Mouse (Mus musculus): ENCODE data around the gene Sarm1. TPM values are rescaled to one million over a fixed set of nuclear protein-coding genes. Genes with fewer than 3 reads are reported as not detected.

Gene Sarm1
- polyA plus RNA-seq, 1 experiment: 0.97 TPM

DNA sequence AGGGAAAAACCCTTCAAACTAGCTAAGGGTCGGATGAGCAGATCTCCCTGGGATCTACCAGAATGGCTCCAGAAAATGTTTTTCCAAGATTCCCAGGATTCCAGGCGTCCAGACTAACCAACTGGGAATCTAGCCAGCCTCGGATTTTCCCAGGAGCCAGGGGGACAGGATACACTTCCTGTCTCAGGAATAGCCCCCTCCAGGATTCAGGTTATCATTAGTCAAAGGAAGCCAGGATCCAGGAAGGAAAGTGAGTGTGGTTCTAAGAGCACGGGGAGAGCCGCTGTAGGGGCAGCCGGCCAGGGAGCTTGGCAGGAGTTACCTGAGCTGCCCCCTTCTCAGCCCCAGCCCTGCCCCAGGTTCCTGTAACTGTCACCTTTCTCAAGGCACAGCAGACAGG lies 33.5 kb upstream of the Sarm1 start:
- TF ChIP-seq POLR2A (IDR thresholded peaks at IDR 0.05; ENCODE audit: low read depth, low read length) (no peak), CTCF (IDR thresholded peaks at IDR 0.05; ENCODE audit: borderline replicate concordance, insufficient read depth, low read length) (no peak)
- no peak overlapping the region for H3K4me3 ChIP-seq (ENCODE audit: insufficient read depth, low read length)
- H3K27ac ChIP-seq (ENCODE audit: insufficient read depth, low read length): no peak overlapping the region
- no peaks in the 10 kb centered on the region for H3K4me1 ChIP-seq (ENCODE audit: control insufficient read depth, insufficient read depth, low read length)

DNA sequence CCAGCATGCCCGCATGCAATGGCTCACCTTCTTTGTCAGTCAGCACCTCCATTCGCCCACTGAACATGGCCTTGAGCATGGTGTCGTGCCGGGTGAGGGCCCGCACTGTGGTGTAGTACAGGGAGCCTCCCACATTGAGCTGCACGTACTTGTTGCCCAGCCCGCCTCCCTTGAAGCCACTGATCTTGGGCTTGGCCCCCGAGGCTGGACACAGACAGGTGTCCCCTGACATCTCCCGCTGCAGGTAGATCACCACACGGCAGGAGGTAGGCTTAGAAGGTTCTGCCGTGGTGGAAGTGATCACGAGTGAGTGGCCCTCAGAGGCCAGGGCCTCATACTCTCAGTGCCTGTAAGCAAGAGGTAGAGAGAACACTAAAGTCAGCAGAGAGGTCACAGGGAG lies 32.4 kb upstream of the Sarm1 start:
- Histone ChIP-seq H3K27ac (ENCODE audit: insufficient read depth, low read length) (no peak overlapping the region), H3K4me1 (ENCODE audit: control insufficient read depth, insufficient read depth, low read length) (no peaks in the 10 kb centered on the region), H3K4me3 (ENCODE audit: insufficient read depth, low read length) (no peak overlapping the region)
- no peak for TF ChIP-seq POLR2A (IDR thresholded peaks at IDR 0.05; ENCODE audit: low read depth, low read length)
- TF ChIP-seq CTCF (IDR thresholded peaks at IDR 0.05; ENCODE audit: borderline replicate concordance, insufficient read depth, low read length): no peak

DNA sequence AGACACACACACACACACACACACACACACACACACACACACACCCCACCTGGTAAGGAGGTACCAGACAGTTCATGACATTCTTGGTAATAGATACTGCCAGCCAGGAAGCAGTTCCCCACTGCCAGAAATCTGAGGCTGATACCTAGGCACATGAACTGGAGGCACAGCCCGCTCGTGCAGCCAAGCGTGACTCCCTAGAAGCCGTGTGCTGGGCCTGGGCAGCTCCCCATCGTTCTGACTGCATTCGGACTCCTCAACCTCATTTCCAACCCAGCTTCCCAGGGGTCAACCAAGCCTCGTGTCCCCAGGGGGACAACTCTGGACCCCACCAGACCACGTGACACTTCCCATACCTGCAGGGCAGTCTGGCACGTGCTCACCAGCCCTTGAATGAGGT lies 31.2 kb upstream of the Sarm1 start:
- TF ChIP-seq CTCF (IDR thresholded peaks at IDR 0.05; ENCODE audit: borderline replicate concordance, insufficient read depth, low read length): no peak
- no peak for TF ChIP-seq POLR2A (IDR thresholded peaks at IDR 0.05; ENCODE audit: low read depth, low read length)
- peaks cover 1% of the 10 kb centered on the region; the same call in 1 of the 2 replicates for H3K4me1 ChIP-seq (ENCODE audit: control insufficient read depth, insufficient read depth, low read length)
- no peak overlapping the region for H3K27ac ChIP-seq (ENCODE audit: insufficient read depth, low read length)
- no peak overlapping the region for H3K4me3 ChIP-seq (ENCODE audit: insufficient read depth, low read length)

DNA sequence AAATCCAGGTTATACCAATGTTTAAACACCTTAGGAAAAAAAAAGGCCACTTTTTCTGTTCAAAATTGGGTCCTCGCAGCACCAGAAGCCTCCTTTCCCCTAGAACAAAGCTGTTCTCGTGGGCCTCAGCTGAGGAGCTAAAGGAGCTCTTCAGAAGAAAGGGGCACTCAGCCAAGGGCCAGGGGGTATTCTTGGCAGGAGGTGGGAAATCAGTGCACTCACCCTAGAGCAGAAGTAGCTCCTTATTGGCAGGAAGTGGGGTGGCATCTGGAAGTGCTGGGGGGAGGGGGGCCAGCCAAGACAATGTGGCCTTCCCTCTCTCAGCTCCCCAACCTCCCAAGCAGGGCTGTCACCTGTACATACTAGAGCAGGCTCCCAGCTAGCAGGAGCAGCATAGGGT lies 27.3 kb upstream of the Sarm1 start:
- Histone ChIP-seq H3K4me3 (ENCODE audit: insufficient read depth, low read length) (no peak overlapping the region), H3K27ac (ENCODE audit: insufficient read depth, low read length) (peak overlapping the region; percentile 91), H3K4me1 (ENCODE audit: control insufficient read depth, insufficient read depth, low read length) (peaks cover 6% of the 10 kb centered on the region; the same call in 1 of the 2 replicates)
- TF ChIP-seq POLR2A (IDR thresholded peaks at IDR 0.05; ENCODE audit: low read depth, low read length): no peak
- no peak for TF ChIP-seq CTCF (IDR thresholded peaks at IDR 0.05; ENCODE audit: borderline replicate concordance, insufficient read depth, low read length)

DNA sequence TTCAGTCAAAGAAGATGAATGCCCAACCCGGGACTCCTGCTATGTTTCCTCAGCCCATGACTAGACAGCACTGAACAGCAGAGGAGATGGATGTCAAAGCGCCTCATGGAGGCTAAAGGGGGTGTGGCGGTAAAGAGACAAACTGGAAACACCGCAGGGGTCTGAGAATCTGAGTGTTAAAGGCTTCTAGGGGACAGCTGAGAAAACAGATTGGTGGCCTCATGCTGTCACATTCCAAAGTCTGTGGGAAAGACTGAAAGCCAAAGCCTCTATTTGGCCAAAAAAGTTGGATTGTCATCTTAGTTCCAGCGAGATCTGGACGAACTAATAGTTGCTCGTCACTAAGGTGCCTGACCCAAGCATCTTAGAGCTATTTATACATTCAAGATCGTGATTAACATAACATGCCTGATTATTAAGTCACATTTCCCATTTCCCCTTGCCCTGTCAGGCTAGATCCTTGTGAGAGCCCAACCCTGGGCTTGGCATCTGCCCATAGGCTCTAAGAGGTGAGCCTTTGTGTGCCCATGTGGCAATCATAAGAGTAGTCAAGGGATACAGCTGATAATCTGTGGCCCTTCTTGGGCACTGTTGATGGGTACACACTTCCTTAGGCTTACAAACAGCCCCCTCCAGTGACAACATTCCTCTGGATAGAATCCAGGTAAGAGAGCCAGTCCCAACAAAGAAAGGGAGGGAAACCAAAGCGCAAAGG lies 25.8 kb upstream of the Sarm1 start:
- Histone ChIP-seq H3K4me1 (ENCODE audit: control insufficient read depth, insufficient read depth, low read length) (peaks cover 6% of the 10 kb centered on the region; the same call in 1 of the 2 replicates), H3K27ac (ENCODE audit: insufficient read depth, low read length) (peak overlapping the region; percentile 91), H3K4me3 (ENCODE audit: insufficient read depth, low read length) (no peak overlapping the region)
- TF ChIP-seq CTCF (IDR thresholded peaks at IDR 0.05; ENCODE audit: borderline replicate concordance, insufficient read depth, low read length) (no peak), POLR2A (IDR thresholded peaks at IDR 0.05; ENCODE audit: low read depth, low read length) (no peak; the same call in 1 of the 2 replicates)

DNA sequence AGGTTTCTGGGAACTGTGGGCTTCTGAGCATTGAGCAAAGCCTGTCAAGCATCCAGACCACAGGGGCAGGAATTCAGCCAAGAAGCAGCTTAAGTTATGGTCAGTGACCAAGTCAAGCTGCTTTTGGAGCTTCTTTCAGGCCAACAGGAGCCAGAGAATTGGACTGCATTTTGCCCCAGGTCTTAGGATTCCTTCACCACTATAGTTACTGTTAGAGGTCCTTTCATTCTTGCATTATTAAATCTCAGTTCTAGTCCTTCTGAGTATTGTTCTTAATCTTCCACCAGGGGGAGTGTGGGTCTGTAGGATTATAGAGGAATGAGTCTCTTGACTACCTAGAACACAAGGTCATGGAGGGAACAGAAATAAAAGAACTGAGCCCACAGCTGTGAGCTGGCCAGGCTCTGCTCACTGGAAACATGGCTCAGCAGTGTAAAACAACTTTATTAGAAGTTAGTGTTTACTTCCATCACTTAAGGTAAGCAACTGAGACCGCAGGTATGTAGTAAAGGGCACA lies 25.0 kb upstream of the Sarm1 start:
- Histone ChIP-seq H3K4me3 (ENCODE audit: insufficient read depth, low read length) (no peak overlapping the region), H3K4me1 (ENCODE audit: control insufficient read depth, insufficient read depth, low read length) (peaks cover 6% of the 10 kb centered on the region; the same call in 1 of the 2 replicates), H3K27ac (ENCODE audit: insufficient read depth, low read length) (peak overlapping the region; percentile 91)
- TF ChIP-seq CTCF (IDR thresholded peaks at IDR 0.05; ENCODE audit: borderline replicate concordance, insufficient read depth, low read length) (no peak), POLR2A (IDR thresholded peaks at IDR 0.05; ENCODE audit: low read depth, low read length) (no peak)

DNA sequence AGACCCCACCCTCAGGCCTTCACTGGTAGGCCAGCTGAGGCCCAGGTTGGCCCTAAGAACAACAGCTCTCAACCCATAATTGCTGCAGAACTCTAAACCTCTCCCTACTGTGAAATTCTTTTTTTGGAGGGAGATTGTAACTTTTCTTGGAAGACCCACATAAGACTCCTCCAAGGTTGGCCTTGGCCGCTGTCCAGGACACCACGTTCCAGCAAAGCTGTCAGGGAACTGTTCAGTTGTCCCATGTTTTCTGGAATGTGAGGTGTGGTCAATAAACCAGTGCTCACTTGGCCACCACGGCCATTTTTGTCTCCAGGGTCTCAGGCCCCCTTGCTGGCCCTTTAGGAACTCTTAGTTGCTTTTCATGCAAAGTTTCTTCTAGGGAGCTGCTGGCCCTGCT lies 24.3 kb upstream of the Sarm1 start:
- Histone ChIP-seq H3K4me3 (ENCODE audit: insufficient read depth, low read length) (no peak overlapping the region), H3K4me1 (ENCODE audit: control insufficient read depth, insufficient read depth, low read length) (peaks cover 6% of the 10 kb centered on the region; the same call in 1 of the 2 replicates), H3K27ac (ENCODE audit: insufficient read depth, low read length) (peak overlapping the region; percentile 91)
- no peak for TF ChIP-seq POLR2A (IDR thresholded peaks at IDR 0.05; ENCODE audit: low read depth, low read length)
- TF ChIP-seq CTCF (IDR thresholded peaks at IDR 0.05; ENCODE audit: borderline replicate concordance, insufficient read depth, low read length): no peak

DNA sequence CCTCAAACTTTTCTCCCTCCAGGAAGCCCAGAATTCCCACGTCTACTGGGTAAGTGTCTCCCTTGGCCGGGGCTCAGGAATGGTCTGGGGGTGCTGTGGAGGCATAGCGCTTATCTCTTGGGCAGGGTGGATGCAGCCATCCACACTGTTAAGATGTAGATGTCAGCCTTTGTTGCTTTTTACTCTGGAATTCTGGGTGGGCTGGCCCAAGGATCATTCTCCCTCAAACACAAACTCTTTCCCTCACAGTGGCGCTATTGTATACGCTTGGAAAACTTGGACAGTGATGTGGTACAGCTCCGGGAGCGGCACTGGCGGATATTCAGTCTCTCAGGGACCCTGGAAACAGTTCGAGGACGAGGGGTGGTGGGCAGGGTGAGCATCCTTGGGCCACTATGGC lies 21.4 kb upstream of the Sarm1 start:
- Histone ChIP-seq H3K27ac (ENCODE audit: insufficient read depth, low read length) (no peak overlapping the region), H3K4me1 (ENCODE audit: control insufficient read depth, insufficient read depth, low read length) (peaks cover 6% of the 10 kb centered on the region; the same call in 1 of the 2 replicates), H3K4me3 (ENCODE audit: insufficient read depth, low read length) (no peak overlapping the region)
- no peak for TF ChIP-seq CTCF (IDR thresholded peaks at IDR 0.05; ENCODE audit: borderline replicate concordance, insufficient read depth, low read length)
- TF ChIP-seq POLR2A (IDR thresholded peaks at IDR 0.05; ENCODE audit: low read depth, low read length): no peak

DNA sequence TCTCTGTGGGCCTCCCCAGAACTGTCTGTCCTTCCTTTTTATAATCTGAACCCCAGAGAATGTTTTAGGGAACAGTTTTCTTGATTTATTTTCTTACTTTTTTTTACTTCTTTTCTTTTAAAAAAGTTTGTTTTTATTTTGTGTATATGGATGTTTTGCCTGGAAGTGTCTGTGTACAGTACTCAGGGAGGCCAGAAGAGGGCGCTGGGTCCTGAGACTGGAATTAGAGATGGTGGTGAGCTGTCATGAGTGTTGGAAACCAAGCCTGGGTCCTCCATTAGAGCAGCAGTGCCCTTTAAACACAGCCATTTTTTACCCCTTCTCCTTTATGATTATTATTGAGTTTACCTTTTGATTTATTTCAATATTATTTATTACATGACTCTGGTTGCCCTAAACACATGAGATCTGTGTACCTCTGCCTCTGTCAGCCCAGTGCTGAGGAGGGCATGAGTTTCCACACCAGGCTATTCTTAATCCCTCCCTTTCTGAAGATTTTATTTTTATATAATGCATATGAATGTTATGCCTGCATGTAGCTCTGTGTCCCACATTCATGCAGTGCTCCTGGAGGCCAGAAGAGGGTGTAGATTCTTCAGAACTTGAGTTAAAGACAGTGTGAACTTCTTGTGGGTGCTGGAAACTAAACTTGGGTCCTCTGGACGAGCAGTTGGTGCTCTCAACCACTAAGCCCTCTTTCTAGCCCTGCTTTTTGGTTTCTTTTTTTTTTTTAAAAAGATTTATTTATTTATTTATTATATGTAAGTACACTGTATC lies 18.2 kb upstream of the Sarm1 start:
- Histone ChIP-seq H3K4me1 (ENCODE audit: control insufficient read depth, insufficient read depth, low read length) (peaks cover 5% of the 10 kb centered on the region), H3K4me3 (ENCODE audit: insufficient read depth, low read length) (no peak overlapping the region), H3K27ac (ENCODE audit: insufficient read depth, low read length) (no peak overlapping the region)
- no peak for TF ChIP-seq CTCF (IDR thresholded peaks at IDR 0.05; ENCODE audit: borderline replicate concordance, insufficient read depth, low read length)
- no peak for TF ChIP-seq POLR2A (IDR thresholded peaks at IDR 0.05; ENCODE audit: low read depth, low read length)

Data from embryonic fibroblast, embryonic 13.5 days (primary cell).